Mouse (Mus musculus): ENCODE data around the gene Xrcc3. TPM values are rescaled to one million over a fixed set of nuclear protein-coding genes. Genes with fewer than 3 reads are reported as not detected.

Xrcc3 gene
- total and polyA plus RNA-seq, 3 experiments = 11.8 to 16.3 (median 13.3) TPM

- peaks cover 0 to 24% of the 10 kb centered on the region in 2 experiments; a peak in 2 of 4 replicates for H3K4me1 ChIP-seq (ENCODE audit: control insufficient read depth in 1 of 2, insufficient read depth in 2 of 2)
- H3K79me2 ChIP-seq (replicated peaks; ENCODE audit: control insufficient read depth, extremely low read depth, insufficient read depth, poor library complexity, severe bottlenecking) = no peaks in the 10 kb centered on the region
- no peak overlapping the region for H3K27ac ChIP-seq (ENCODE audit: insufficient read depth, low read depth)
- DNase-seq (ENCODE audit: extremely low read depth) = no peak
- H3K4me3 ChIP-seq (replicated peaks in 1 of 3; ENCODE audit: low read depth in 2 of 3, low read length in 2 of 3, poor library complexity in 1 of 3) = no peak overlapping the region
- dilution Hi-C loops (cut with MboI; ENCODE audit: extremely low pct_ligation_motif_present, extremely low pct_unique_long_range_greater_than_20kb, low sequenced_read_pairs) = no loop called here
- H3K9me3 ChIP-seq (replicated peaks; ENCODE audit: low read length) = no peaks in the 10 kb centered on the region
- TF ChIP-seq MAX (IDR thresholded peaks at IDR 0.05; ENCODE audit: low read length) = no peak
- TF ChIP-seq IRF4 (IDR thresholded peaks at IDR 0.05; ENCODE audit: low read depth, low read length) = no peak
- TF ChIP-seq ZKSCAN1 (IDR thresholded peaks at IDR 0.05; ENCODE audit: borderline replicate concordance, low read depth, low read length) = no peak
- TF ChIP-seq CHD2 (IDR thresholded peaks at IDR 0.05; ENCODE audit: low read length) = no peak
- no peak for TF ChIP-seq ZMIZ1 (IDR thresholded peaks at IDR 0.05; ENCODE audit: low read depth, low read length)
- TF ChIP-seq TCF12 (IDR thresholded peaks at IDR 0.05; ENCODE audit: low read depth, low read length) = no peak
- no peak for TF ChIP-seq NRF1 (IDR thresholded peaks at IDR 0.05; ENCODE audit: low read depth, low read length)
- no peak for TF ChIP-seq MAFK (IDR thresholded peaks at IDR 0.05; ENCODE audit: insufficient replicate concordance, low read length)
- no peak for TF ChIP-seq MEF2A (IDR thresholded peaks at IDR 0.05; ENCODE audit: borderline replicate concordance, low read depth, low read length)
- no peak for TF ChIP-seq POLR2AphosphoS2 (IDR thresholded peaks at IDR 0.05; ENCODE audit: low read depth, low read length)
- no peak for TF ChIP-seq GABPA (IDR thresholded peaks at IDR 0.05; ENCODE audit: insufficient replicate concordance, low read depth, low read length)
- TF ChIP-seq SMC3 (IDR thresholded peaks at IDR 0.05; ENCODE audit: low read depth, low read length) = no peak
- no peak; the same call in 1 of the 2 replicates for TF ChIP-seq ETS1 (conservative IDR thresholded peaks at IDR 0.05; ENCODE audit: low read depth, low read length)
- TF ChIP-seq JUN (IDR thresholded peaks at IDR 0.05; ENCODE audit: insufficient read depth, low read depth, low read length) = no peak
- no peak overlapping the region for H3K9ac ChIP-seq (ENCODE audit: insufficient read depth, low read depth)
- H3K27me3 ChIP-seq (replicated peaks) = no peaks in the 10 kb centered on the region
- no peak overlapping the region for H3K4me2 ChIP-seq (ENCODE audit: insufficient read depth, low read depth, poor library complexity, severe bottlenecking)
- in situ Hi-C loops (cut with MboI; ENCODE audit: low pct_ligation_motif_present, low pct_unique_long_range_greater_than_20kb, low sequenced_read_pairs) = no loop called here
- H3K36me3 ChIP-seq (replicated peaks in 1 of 2; ENCODE audit: control insufficient read depth in 1 of 2, insufficient read depth in 1 of 2, low read length in 1 of 2) = peaks cover 31 to 92% of the 10 kb centered on the region in 2 experiments
Observed at GRCm38 (mm10) chr12:111829447-111829846, 15.8 kb upstream of the Xrcc3 start.

- H3K36me3 ChIP-seq (replicated peaks in 1 of 2; ENCODE audit: control insufficient read depth in 1 of 2, insufficient read depth in 1 of 2, low read length in 1 of 2) = peaks cover 40 to 89% of the 10 kb centered on the region in 2 experiments
- no peaks in the 10 kb centered on the region for H3K27me3 ChIP-seq (replicated peaks)
- no peak overlapping the region for H3K9ac ChIP-seq (ENCODE audit: insufficient read depth, low read depth)
- DNase-seq (ENCODE audit: extremely low read depth) = no peak
- no peaks in the 10 kb centered on the region for H3K79me2 ChIP-seq (replicated peaks; ENCODE audit: control insufficient read depth, extremely low read depth, insufficient read depth, poor library complexity, severe bottlenecking)
- dilution Hi-C loops (cut with MboI; ENCODE audit: extremely low pct_ligation_motif_present, extremely low pct_unique_long_range_greater_than_20kb, low sequenced_read_pairs) = no loop called here
- H3K4me1 ChIP-seq (ENCODE audit: control insufficient read depth in 1 of 2, insufficient read depth in 2 of 2) = peaks cover 0 to 24% of the 10 kb centered on the region in 2 experiments; a peak in 2 of 4 replicates
- H3K9me3 ChIP-seq (replicated peaks; ENCODE audit: low read length) = no peaks in the 10 kb centered on the region
- in situ Hi-C loops (cut with MboI; ENCODE audit: low pct_ligation_motif_present, low pct_unique_long_range_greater_than_20kb, low sequenced_read_pairs) = no loop called here
- TF ChIP-seq SIN3A (IDR thresholded peaks at IDR 0.05; ENCODE audit: low read length) = no peak
- no peak for TF ChIP-seq ELF1 (IDR thresholded peaks at IDR 0.05; ENCODE audit: low read depth, low read length)
- no peak for TF ChIP-seq TCF12 (IDR thresholded peaks at IDR 0.05; ENCODE audit: low read depth, low read length)
- TF ChIP-seq EP300 (IDR thresholded peaks at IDR 0.05; ENCODE audit: low read length) = no peak
- TF ChIP-seq NELFE (IDR thresholded peaks at IDR 0.05; ENCODE audit: low read depth, low read length) = no peak
- no peak for TF ChIP-seq UBTF (IDR thresholded peaks at IDR 0.05; ENCODE audit: low read depth, low read length)
- no peak for TF ChIP-seq ZNF384 (IDR thresholded peaks at IDR 0.05; ENCODE audit: low read depth, low read length)
- TF ChIP-seq MXI1 (IDR thresholded peaks at IDR 0.05; ENCODE audit: low read depth, low read length) = no peak
- H3K27ac ChIP-seq (ENCODE audit: insufficient read depth, low read depth) = no peak overlapping the region
- no peak overlapping the region for H3K4me2 ChIP-seq (ENCODE audit: insufficient read depth, low read depth, poor library complexity, severe bottlenecking)
- no peak overlapping the region for H3K4me3 ChIP-seq (replicated peaks in 1 of 3; ENCODE audit: low read depth in 2 of 3, low read length in 2 of 3, poor library complexity in 1 of 3)
Observed at GRCm38 (mm10) chr12:111827556-111827955, 13.9 kb upstream of the Xrcc3 start.

All from CH12.LX (cell line).